Mouse (Mus musculus): ENCODE results near the gene Col7a1.

GRCm38 (mm10) chr9:108955846-108956245 is 2.5 kb downstream of the Col7a1 start:
- TF ChIP-seq CTCF (IDR thresholded peaks at IDR 0.05; ENCODE audit: low read depth), result no peak
- TF ChIP-seq EP300 (IDR thresholded peaks at IDR 0.05; ENCODE audit: low read depth), result no peak
